In the genomic region with DNA sequence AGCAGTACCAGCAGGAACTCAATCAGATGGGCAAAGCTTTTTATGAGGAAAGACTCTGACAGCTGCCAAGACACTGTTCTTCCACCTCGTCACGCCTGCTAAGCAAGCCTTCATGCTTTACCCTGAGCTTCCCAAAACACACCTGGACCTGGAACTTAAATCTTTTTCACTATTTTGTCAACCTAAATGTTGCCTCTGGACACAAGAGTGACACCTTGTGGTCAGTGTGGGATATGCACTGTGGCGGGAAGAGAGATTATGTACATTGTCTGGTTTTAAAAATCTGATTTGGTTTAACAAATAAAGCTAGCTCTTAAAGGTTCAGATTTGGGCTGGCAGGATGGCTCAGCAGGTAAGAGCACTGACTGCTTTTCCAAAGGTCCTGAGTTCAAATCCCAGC, we compare ENCODE assay signal across 10 mouse cellular contexts. TPM values are rescaled to one million over a fixed set of nuclear protein-coding genes. Genes with fewer than 3 reads are reported as not detected.
DNase-seq lines count a peak whose midpoint lies in the region; ATAC-seq lines count a peak whose summit lies in the region.
"Had no signal": no experiment of that assay in that cellular context is flagged by ENCODE, and none has a peak within 500 bp of the region (broad histone marks: within the 10 kb centered on the region; RNA-seq: fewer than 3 reads in every experiment).

No protein-coding gene starts in this region.

- peak; percentile 42 for DNase-seq in hindbrain, embryonic 10.5 days (ENCODE audit: low spot score)
- DNase-seq in urinary bladder, postnatal 25 days (ENCODE audit: low spot score) = peak; percentile 48
- DNase-seq in urinary bladder, postnatal 10 days (ENCODE audit: low spot score) = no peak
- peak; percentile 58 to 67 for DNase-seq in cerebellum, postnatal 14 days
- peak; percentile 41 to 73 for DNase-seq in kidney, postnatal 36 days
- DNase-seq in neural tube, embryonic 11.5 days (ENCODE audit: low spot score) = peak; percentile 53
- no peak for DNase-seq in testis, postnatal 10 days (ENCODE audit: low spot score)

- H3K36me3 ChIP-seq in hindbrain, embryonic 10.5 days = peaks cover 67% of the 10 kb centered on the region
- peaks cover 11% of the 10 kb centered on the region for H3K36me3 ChIP-seq in hindbrain, embryonic 16.5 days (ENCODE audit: control insufficient read depth, insufficient read depth, low read length)
- peaks cover 4% of the 10 kb centered on the region for H3K36me3 ChIP-seq in neural tube, embryonic 11.5 days (ENCODE audit: control insufficient read depth, insufficient read depth, low read length)

- no peak overlapping the region for H3K9ac ChIP-seq in hindbrain, embryonic 16.5 days (ENCODE audit: low read depth, low read length)
- H3K9ac ChIP-seq in neural tube, embryonic 11.5 days (ENCODE audit: low read length) = no peak overlapping the region
- H3K9ac ChIP-seq: limb, embryonic 15.5 days had no signal

- H3K9me3 ChIP-seq in hindbrain, embryonic 10.5 days = no peaks in the 10 kb centered on the region
- no peaks in the 10 kb centered on the region for H3K9me3 ChIP-seq in hindbrain, embryonic 16.5 days (ENCODE audit: control insufficient read depth, low read length)
- H3K9me3 ChIP-seq in neural tube, embryonic 11.5 days (ENCODE audit: control insufficient read depth, low read length) = no peaks in the 10 kb centered on the region
- H3K9me3 ChIP-seq: limb, embryonic 15.5 days had no signal

- H3K4me2 ChIP-seq in hindbrain, embryonic 16.5 days (ENCODE audit: low read length) = no peak overlapping the region
- no peak overlapping the region for H3K4me2 ChIP-seq in neural tube, embryonic 11.5 days (ENCODE audit: low read depth)
- H3K4me2 ChIP-seq: limb, embryonic 15.5 days had no signal

- no peaks in the 10 kb centered on the region for H3K27me3 ChIP-seq in hindbrain, embryonic 10.5 days (ENCODE audit: insufficient read depth, poor library complexity, severe bottlenecking)
- no peaks in the 10 kb centered on the region for H3K27me3 ChIP-seq in hindbrain, embryonic 16.5 days (replicated peaks; ENCODE audit: control insufficient read depth, insufficient read depth, low read length)
- H3K27me3 ChIP-seq in neural tube, embryonic 11.5 days (ENCODE audit: control insufficient read depth, insufficient read depth, low read length) = no peaks in the 10 kb centered on the region
- H3K27me3 ChIP-seq: limb, embryonic 15.5 days had no signal

- H3K4me3 ChIP-seq in hindbrain, embryonic 10.5 days = no peak overlapping the region
- H3K4me3 ChIP-seq in hindbrain, embryonic 16.5 days (ENCODE audit: low read length) = no peak overlapping the region
- H3K4me3 ChIP-seq in neural tube, embryonic 11.5 days (ENCODE audit: low read depth, low read length) = no peak overlapping the region
- H3K4me3 ChIP-seq: erythroblast, embryonic 14.5 days; limb, embryonic 15.5 days had no signal

- 61% methylated on average over 3 of the region's 3 CpGs for WGBS in hindbrain, embryonic 10.5 days
- WGBS in hindbrain, embryonic 16.5 days = 61% methylated on average over 3 of the region's 3 CpGs
- 55% methylated on average over 3 of the region's 3 CpGs for WGBS in neural tube, embryonic 11.5 days

- ATAC-seq in hindbrain, embryonic 16.5 days = no peak
- ATAC-seq in neural tube, embryonic 11.5 days (ENCODE audit: insufficient read depth, low FRiP score, low TSS enrichment) = no peak

- H3K27ac ChIP-seq in hindbrain, embryonic 10.5 days = no peak overlapping the region
- H3K27ac ChIP-seq in hindbrain, embryonic 16.5 days (ENCODE audit: low read depth, low read length) = no peak overlapping the region
- H3K27ac ChIP-seq in neural tube, embryonic 11.5 days (ENCODE audit: low read depth, low read length) = no peak overlapping the region
- H3K27ac ChIP-seq: limb, embryonic 15.5 days had no signal

- H3K4me1 ChIP-seq in hindbrain, embryonic 10.5 days (replicated peaks) = no peaks in the 10 kb centered on the region
- no peaks in the 10 kb centered on the region for H3K4me1 ChIP-seq in hindbrain, embryonic 16.5 days (ENCODE audit: control insufficient read depth, insufficient read depth, low read depth, low read length)
- H3K4me1 ChIP-seq in neural tube, embryonic 11.5 days (ENCODE audit: control insufficient read depth, insufficient read depth, low read length) = no peaks in the 10 kb centered on the region
- H3K4me1 ChIP-seq: limb, embryonic 15.5 days had no signal

RNA-seq across cellular contexts. Expression of gene Tpm3, which starts 6.9 kb away (rescaled TPM):
- polyA plus RNA-seq in hindbrain, embryonic 10.5 days (2016; fragmentation: Nextera tagmentation; extraction: Ambion mirVana) = 541 and 592 TPM in 2 replicates
- polyA plus RNA-seq in hindbrain, embryonic 16.5 days (2015; fragmentation: Nextera tagmentation; extraction: Ambion mirVana) = 343 and 357 TPM in 2 replicates
- 509 and 535 TPM in 2 replicates for polyA plus RNA-seq in neural tube, embryonic 11.5 days (2014; fragmentation: Nextera tagmentation; extraction: Ambion mirVana)

RNA-seq across cellular contexts. Expression of gene Ubap2l, which starts 13.1 kb away (rescaled TPM):
- polyA plus RNA-seq in hindbrain, embryonic 10.5 days (2016; fragmentation: Nextera tagmentation; extraction: Ambion mirVana) = 199 and 208 TPM in 2 replicates
- 105 and 122 TPM in 2 replicates for polyA plus RNA-seq in hindbrain, embryonic 16.5 days (2015; fragmentation: Nextera tagmentation; extraction: Ambion mirVana)
- polyA plus RNA-seq in neural tube, embryonic 11.5 days (2014; fragmentation: Nextera tagmentation; extraction: Ambion mirVana) = 206 and 208 TPM in 2 replicates

RNA-seq across cellular contexts. Expression of gene 4933434E20Rik, which starts 14.1 kb away (rescaled TPM):
- 219 and 222 TPM in 2 replicates for polyA plus RNA-seq in hindbrain, embryonic 10.5 days (2016; fragmentation: Nextera tagmentation; extraction: Ambion mirVana)
- 207 TPM in 2 replicates for polyA plus RNA-seq in hindbrain, embryonic 16.5 days (2015; fragmentation: Nextera tagmentation; extraction: Ambion mirVana)
- polyA plus RNA-seq in neural tube, embryonic 11.5 days (2014; fragmentation: Nextera tagmentation; extraction: Ambion mirVana) = 197 TPM in 2 replicates

RNA-seq across cellular contexts. Expression of gene Nup210l, which starts 38.4 kb away (rescaled TPM):
- polyA plus RNA-seq in hindbrain, embryonic 10.5 days (2016; fragmentation: Nextera tagmentation; extraction: Ambion mirVana) = 0.50 and 0.56 TPM in 2 replicates
- 0.26 and 0.30 TPM in 2 replicates for polyA plus RNA-seq in hindbrain, embryonic 16.5 days (2015; fragmentation: Nextera tagmentation; extraction: Ambion mirVana)
- 0.41 and 0.66 TPM in 2 replicates for polyA plus RNA-seq in neural tube, embryonic 11.5 days (2014; fragmentation: Nextera tagmentation; extraction: Ambion mirVana)
- polyA plus RNA-seq: erythroblast, embryonic 14.5 days had no signal

Comparison
In these comparisons a context has a peak if more than half of its experiments do, and no peak if none do; other contexts are left out.
1. DNase-seq: peak in hindbrain, embryonic 10.5 days (single experiment), urinary bladder, postnatal 25 days (single experiment), cerebellum, postnatal 14 days (2 of 2), kidney, postnatal 36 days (2 of 2) and neural tube, embryonic 11.5 days (single experiment); none in urinary bladder, postnatal 10 days (single experiment) and testis, postnatal 10 days (single experiment).